Mouse (Mus musculus): ENCODE measurements around the gene Galnt12.

The Galnt12 gene

GRCm38 (mm10) chr4:47161103-47161755 lies 69.5 kb downstream of the Galnt12 start:
- no peak for DNase-seq

- DNase-seq: no peak
Measured at GRCm38 (mm10) chr4:47161756-47162587, 70.3 kb downstream of the Galnt12 start.

GRCm38 (mm10) chr4:47172314-47172713 lies 80.6 kb downstream of the Galnt12 start:
- DNase-seq: no peak
